Mouse (Mus musculus): Measurements from ENCODE around the gene Styx.

The Styx gene

GRCm38 (mm10) chr14:45350931-45351859, at the start of gene Styx:
TSS of gene Styx (plus strand) at chr14:45351093.
- peak; percentile 97 to 99 for DNase-seq

GRCm38 (mm10) chr14:45303939-45304338, 47.0 kb upstream of the Styx start:
- no peak for DNase-seq

- no peak for DNase-seq
These were observed 46.5 kb upstream of the Styx start for GRCm38 (mm10) chr14:45304389-45304788.

GRCm38 (mm10) chr14:45305852-45306251, 45.0 kb upstream of the Styx start:
- no peak for DNase-seq

- no peak for DNase-seq
These were observed 43.1 kb upstream of the Styx start for GRCm38 (mm10) chr14:45307630-45308328.

GRCm38 (mm10) chr14:45309646-45310045, 41.2 kb upstream of the Styx start:
- DNase-seq: peak; percentile 46 to 67

- no peak for DNase-seq
These were observed 40.8 kb upstream of the Styx start for GRCm38 (mm10) chr14:45310101-45310500.

GRCm38 (mm10) chr14:45316927-45317326, 34.0 kb upstream of the Styx start:
- DNase-seq: no peak

GRCm38 (mm10) chr14:45317921-45318411, 32.9 kb upstream of the Styx start:
- DNase-seq: no peak

- peak; percentile 91 to 93 for DNase-seq
These were observed 32.3 kb upstream of the Styx start, which contains the start of gene Ero1l for GRCm38 (mm10) chr14:45318426-45319236. TSS of gene Ero1l (minus strand) at chr14:45318771.

GRCm38 (mm10) chr14:45319237-45319610, 31.7 kb upstream of the Styx start:
- no peak for DNase-seq

- DNase-seq: no peak
These were observed 30.8 kb upstream of the Styx start for GRCm38 (mm10) chr14:45320111-45320510.

- no peak for DNase-seq
These were observed 29.8 kb upstream of the Styx start for GRCm38 (mm10) chr14:45321067-45321466.

GRCm38 (mm10) chr14:45321622-45322021, 29.3 kb upstream of the Styx start:
- no peak for DNase-seq

- no peak for DNase-seq
These were observed 28.4 kb upstream of the Styx start for GRCm38 (mm10) chr14:45322450-45322849.

- DNase-seq: no peak
These were observed 27.6 kb upstream of the Styx start for GRCm38 (mm10) chr14:45323320-45323719.

- DNase-seq: no peak
These were observed 25.4 kb upstream of the Styx start for GRCm38 (mm10) chr14:45325471-45325870.

GRCm38 (mm10) chr14:45328072-45328713, 22.7 kb upstream of the Styx start:
- no peak for DNase-seq

GRCm38 (mm10) chr14:45329018-45329588, 21.8 kb upstream of the Styx start:
- DNase-seq: no peak

GRCm38 (mm10) chr14:45329589-45330181, 21.2 kb upstream of the Styx start, which contains the start of gene Psmc6:
TSS of gene Psmc6 (plus strand) at chr14:45329788.
- DNase-seq: peak; percentile 92 to 96
